Mouse (Mus musculus) MEL (cell line): ENCODE results near the gene Schip1. TPM values are rescaled to one million over a fixed set of nuclear protein-coding genes. Genes with fewer than 3 reads are reported as not detected.

Source experiments
- DNase-seq: peaks from one replicate; pipeline ENCODE4 v3.0.0; 2011; ENCODE audit warnings: low read depth, low spot score
- H3K27ac ChIP-seq: 2 replicates; pipeline ENCODE4 v1.5.1; 2012; ENCODE audit warnings: low read depth, mild to moderate bottlenecking, control low read depth, low read length, moderate library complexity; ENCODE audit not compliant: control insufficient read depth
- H3K27me3 ChIP-seq, 2 experiments: fragments of 150-350 bp in 1 of 2; sonication (generic) in 1 of 2; 2 replicates each; pipeline ENCODE4 v1.6.1; 2012; ENCODE audit warnings: low read length in 2 of 2, mild to moderate bottlenecking in 2 of 2, improper control_type of control experiment in 1 of 2, moderate library complexity in 1 of 2; ENCODE audit not compliant: insufficient read depth in 2 of 2, control insufficient read depth in 1 of 2
- H3K36me3 ChIP-seq, 2 experiments: 2 replicates each; pipeline ENCODE4 v1.6.1; 2012 to 2014; ENCODE audit warnings: low read length in 2 of 2, improper control_type of control experiment in 1 of 2, inconsistent platforms in 1 of 2, mild to moderate bottlenecking in 1 of 2; ENCODE audit not compliant: insufficient read depth in 2 of 2, control insufficient read depth in 1 of 2
- H3K4me1 ChIP-seq, 2 experiments: fragments of 150-350 bp in 1 of 2; sonication (generic) in 1 of 2; 2 replicates each; pipeline ENCODE4 v1.6.1; 2012; ENCODE audit warnings: low read length in 2 of 2, improper control_type of control experiment in 1 of 2, mild to moderate bottlenecking in 1 of 2; ENCODE audit not compliant: insufficient read depth in 2 of 2, control insufficient read depth in 1 of 2
- H3K4me3 ChIP-seq, 2 experiments: fragments of 150-350 bp in 1 of 2; sonication (generic) in 1 of 2; 2 replicates each; pipeline ENCODE4 v1.5.1; 2012; ENCODE audit warnings: low read depth in 2 of 2, low read length in 2 of 2, mild to moderate bottlenecking in 2 of 2, moderate library complexity in 2 of 2, control low read depth in 1 of 2, improper control_type of control experiment in 1 of 2; ENCODE audit not compliant: control insufficient read depth in 1 of 2, insufficient read depth in 1 of 2
- H3K79me2 ChIP-seq: 2 replicates; pipeline ENCODE4 v1.6.1; 2012; ENCODE audit warnings: mild to moderate bottlenecking, low read length, moderate library complexity; ENCODE audit not compliant: control insufficient read depth, poor library complexity, insufficient read depth
- H3K9ac ChIP-seq: 2 replicates; pipeline ENCODE4 v1.6.1; 2012; ENCODE audit warnings: low read depth, mild to moderate bottlenecking, control low read depth, low read length, moderate library complexity; ENCODE audit not compliant: control insufficient read depth, poor library complexity, severe bottlenecking
- H3K9me3 ChIP-seq: fragments of 150-350 bp; sonication (generic); replicated peaks from 2 replicates; pipeline ENCODE4 v1.6.1; 2012; ENCODE audit warnings: mild to moderate bottlenecking, low read length, improper control_type of control experiment, moderate library complexity; ENCODE audit not compliant: insufficient read depth
- BHLHE40 ChIP-seq: IDR thresholded peaks from 2 replicates; pipeline ENCODE4 v1.6.1; 2012; ENCODE audit warnings: low read depth, mild to moderate bottlenecking, inconsistent platforms, low read length, improper control_type of control experiment, borderline replicate concordance
- CHD2 ChIP-seq: IDR thresholded peaks from 2 replicates; pipeline ENCODE4 v1.6.1; 2011; ENCODE audit warnings: low read length, improper control_type of control experiment
- CTCF ChIP-seq, 3 experiments: IDR thresholded peaks in 2 of 3; conservative IDR thresholded peaks in 1 of 3; 2 replicates each; pipeline ENCODE4 v1.5.1; 2011 to 2012; ENCODE audit warnings: low read length in 3 of 3, low read depth in 2 of 3, mild to moderate bottlenecking in 2 of 3, improper control_type of control experiment in 1 of 3, inconsistent platforms in 1 of 3, mixed read lengths in 1 of 3, moderate library complexity in 1 of 3; ENCODE audit not compliant: control insufficient read depth in 1 of 3, insufficient read depth in 1 of 3, poor library complexity in 1 of 3, severe bottlenecking in 1 of 3
- E2F4 ChIP-seq: IDR thresholded peaks from 2 replicates; pipeline ENCODE4 v1.6.1; 2011; ENCODE audit warnings: low read depth, low read length, improper control_type of control experiment, borderline replicate concordance
- ELF1 ChIP-seq: IDR thresholded peaks from 2 replicates; pipeline ENCODE4 v1.6.1; 2014; ENCODE audit warnings: low read depth, mild to moderate bottlenecking, inconsistent platforms, low read length, improper control_type of control experiment, moderate library complexity
- MAFK ChIP-seq: IDR thresholded peaks from 2 replicates; pipeline ENCODE4 v1.6.1; 2011; ENCODE audit warnings: low read depth, mild to moderate bottlenecking, low read length, improper control_type of control experiment, borderline replicate concordance
- MAX ChIP-seq: IDR thresholded peaks from 2 replicates; pipeline ENCODE4 v1.6.1; 2011; ENCODE audit warnings: low read length, improper control_type of control experiment
- MAZ ChIP-seq: IDR thresholded peaks from 2 replicates; pipeline ENCODE4 v1.6.1; 2012; ENCODE audit warnings: low read depth, mild to moderate bottlenecking, inconsistent platforms, low read length, improper control_type of control experiment
- MEF2A ChIP-seq: IDR thresholded peaks from 2 replicates; pipeline ENCODE4 v1.6.1; 2014; ENCODE audit warnings: low read depth, mild to moderate bottlenecking, inconsistent platforms, low read length, improper control_type of control experiment; ENCODE audit not compliant: poor library complexity, insufficient replicate concordance, severe bottlenecking; ENCODE audit errors: extremely low read depth
- MYC ChIP-seq: IDR thresholded peaks from 2 replicates; pipeline ENCODE4 v1.6.1; 2011; ENCODE audit warnings: low read depth, mild to moderate bottlenecking, low read length, improper control_type of control experiment, moderate library complexity
- POLR2A ChIP-seq, 2 experiments: IDR thresholded peaks; 2 replicates each; pipeline ENCODE4 v1.6.1; 2011 to 2012; ENCODE audit warnings: low read length in 2 of 2, mild to moderate bottlenecking in 2 of 2, control low read depth in 1 of 2, improper control_type of control experiment in 1 of 2, low read depth in 1 of 2, moderate library complexity in 1 of 2; ENCODE audit not compliant: control insufficient read depth in 1 of 2, insufficient read depth in 1 of 2, poor library complexity in 1 of 2
- POLR2AphosphoS5 ChIP-seq: IDR thresholded peaks from 2 replicates; pipeline ENCODE4 v1.6.1; 2012; ENCODE audit warnings: low read depth, borderline replicate concordance, mild to moderate bottlenecking, inconsistent platforms, low read length, moderate library complexity, mixed read lengths
- RAD21 ChIP-seq: IDR thresholded peaks from 2 replicates; pipeline ENCODE4 v1.6.1; 2011; ENCODE audit warnings: mild to moderate bottlenecking, low read depth, low read length, improper control_type of control experiment
- RCOR1 ChIP-seq: IDR thresholded peaks from 2 replicates; pipeline ENCODE4 v1.6.1; 2012; ENCODE audit warnings: low read depth, mild to moderate bottlenecking, inconsistent platforms, low read length, improper control_type of control experiment
- SIN3A ChIP-seq: IDR thresholded peaks from 2 replicates; pipeline ENCODE4 v1.6.1; 2012; ENCODE audit warnings: low read length, improper control_type of control experiment, inconsistent platforms
- SMC3 ChIP-seq: IDR thresholded peaks from 2 replicates; pipeline ENCODE4 v1.6.1; 2011; ENCODE audit warnings: low read depth, low read length, improper control_type of control experiment
- USF1 ChIP-seq: IDR thresholded peaks from 2 replicates; pipeline ENCODE4 v1.6.1; 2014; ENCODE audit warnings: low read depth, mild to moderate bottlenecking, inconsistent platforms, low read length, improper control_type of control experiment, moderate library complexity
- ZMIZ1 ChIP-seq: IDR thresholded peaks from 2 replicates; pipeline ENCODE4 v1.6.1; 2012; ENCODE audit warnings: low read depth, mild to moderate bottlenecking, inconsistent platforms, low read length, improper control_type of control experiment, moderate library complexity
- polyA plus RNA-seq, 2 experiments: library from polyadenylated mRNA; stranded (reverse) in 1 of 2; unstranded in 1 of 2; fragments of >175 nt in 1 of 2; fragments of >200 nt in 1 of 2; gene quantifications; 2 replicates each; pipeline versions ENCODE4 v1.2.1 to v1.2.4; 2012; ENCODE audit warnings: low replicate concordance in 2 of 2, low read depth in 1 of 2; ENCODE audit not compliant: insufficient read length in 2 of 2, insufficient read depth in 1 of 2, missing spikeins in 1 of 2
- total RNA-seq: library from RNA; depleted of rRNA; stranded (reverse); fragments of 300-350 nt; gene quantifications from 2 replicates; pipeline ENCODE4 v1.2.3, GENCODE M21; 2012

Gene Schip1
- total and polyA plus RNA-seq, 3 experiments: 10.1 to 12.4 TPM; not detected in 1

DNA sequence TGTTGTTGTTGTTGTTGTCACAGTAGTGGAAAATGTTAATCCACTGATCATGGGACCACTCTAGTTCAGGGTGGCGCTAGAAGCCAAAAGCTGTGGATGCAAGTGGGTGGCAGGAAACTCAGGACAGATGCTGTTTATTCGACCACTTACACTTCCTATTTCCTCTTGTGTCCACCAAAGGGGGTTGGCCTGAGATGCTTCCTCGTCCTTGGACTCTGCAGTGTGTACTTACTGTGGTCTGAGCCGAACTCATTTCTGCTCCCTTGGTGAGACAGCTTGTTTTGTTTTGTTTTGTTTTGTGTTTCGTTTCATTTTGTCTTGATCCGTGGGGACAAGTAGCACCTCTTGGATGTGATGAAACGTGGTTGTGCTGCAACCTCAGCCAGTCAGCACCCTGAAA lies 578.3 kb downstream of the Schip1 start:
- Histone ChIP-seq H3K9me3 (no peaks in the 10 kb centered on the region), H3K4me1 (no peaks in the 10 kb centered on the region), H3K27me3 (0 out of 4 replicates have a peak, but pooled peaks cover 0 to 1% of the 10 kb centered on the region in 2 experiments), H3K36me3 (no peaks in the 10 kb centered on the region), H3K4me3 (no peak overlapping the region), H3K9ac (no peak overlapping the region), H3K79me2 (no peaks in the 10 kb centered on the region), H3K27ac (no peak overlapping the region)
- no peak for DNase-seq
- no peak for TF ChIP-seq E2F4
- TF ChIP-seq MEF2A: no peak
- no peak for TF ChIP-seq USF1

DNA sequence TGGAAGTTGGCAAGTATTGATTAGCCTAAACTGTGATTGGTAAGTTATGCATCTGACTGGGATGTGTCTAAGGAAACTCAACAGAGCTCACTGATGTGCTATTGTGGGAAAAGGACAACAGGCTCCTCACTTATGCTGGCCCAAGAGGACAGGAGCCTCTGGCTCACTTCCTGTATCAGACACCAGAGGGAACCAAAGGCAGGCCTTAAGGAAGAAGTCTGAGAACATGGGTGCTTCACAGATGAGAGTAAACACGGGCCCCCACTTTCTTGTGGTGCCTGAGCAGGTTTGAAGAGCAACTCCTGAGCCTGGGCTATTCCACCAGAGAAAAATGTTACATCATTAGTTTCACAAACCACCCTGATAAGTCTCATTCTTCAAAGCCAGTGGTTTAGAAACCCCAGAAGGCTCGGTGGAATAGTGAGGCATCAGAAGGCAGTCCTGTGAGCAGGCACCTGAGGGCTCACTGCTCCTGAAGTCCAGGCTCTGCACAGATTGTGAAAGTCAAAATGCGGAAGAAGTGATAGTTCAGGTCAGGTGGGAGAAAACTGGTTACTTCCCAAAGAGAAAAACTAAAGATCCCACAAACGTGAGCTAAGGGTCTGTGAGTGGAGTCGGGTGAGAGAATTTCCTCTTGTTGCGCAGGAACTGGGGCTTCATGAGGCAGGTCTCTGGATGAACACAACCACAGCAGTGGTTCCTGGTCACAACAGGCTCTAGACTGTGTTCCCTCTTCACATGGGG lies 582.0 kb downstream of the Schip1 start:
- H3K27ac ChIP-seq: no peak overlapping the region
- no peaks in the 10 kb centered on the region for H3K9me3 ChIP-seq
- H3K27me3 ChIP-seq: peaks cover 0 to 1% of the 10 kb centered on the region in 2 experiments; a peak in 1 of 4 replicates
- no peak overlapping the region for H3K9ac ChIP-seq
- H3K79me2 ChIP-seq: no peaks in the 10 kb centered on the region
- no peak for TF ChIP-seq MAFK
- peak; percentile 32 for TF ChIP-seq RAD21
- TF ChIP-seq SMC3: peak; percentile 29
- TF ChIP-seq E2F4: no peak
- TF ChIP-seq ZMIZ1: no peak
- TF ChIP-seq POLR2A (IDR thresholded peaks at IDR 0.05; ENCODE audit: control insufficient read depth in 1 of 2, insufficient read depth in 1 of 2, low read depth in 1 of 2, low read length in 2 of 2, poor library complexity in 1 of 2): no peak
- TF ChIP-seq CTCF (IDR thresholded peaks at IDR 0.05 in 2 of 3, conservative IDR thresholded peaks at IDR 0.05 in 1 of 3; ENCODE audit: control insufficient read depth in 1 of 3, insufficient read depth in 1 of 3, low read depth in 2 of 3, low read length in 3 of 3, poor library complexity in 1 of 3, severe bottlenecking in 1 of 3): peak in 2 of 3 experiments; percentile 14 to 29; a peak in 2 of 6 replicates
- H3K4me1 ChIP-seq: no peaks in the 10 kb centered on the region
- H3K4me3 ChIP-seq: no peak overlapping the region
- H3K36me3 ChIP-seq: no peaks in the 10 kb centered on the region
- peak; percentile 12 for DNase-seq

DNA sequence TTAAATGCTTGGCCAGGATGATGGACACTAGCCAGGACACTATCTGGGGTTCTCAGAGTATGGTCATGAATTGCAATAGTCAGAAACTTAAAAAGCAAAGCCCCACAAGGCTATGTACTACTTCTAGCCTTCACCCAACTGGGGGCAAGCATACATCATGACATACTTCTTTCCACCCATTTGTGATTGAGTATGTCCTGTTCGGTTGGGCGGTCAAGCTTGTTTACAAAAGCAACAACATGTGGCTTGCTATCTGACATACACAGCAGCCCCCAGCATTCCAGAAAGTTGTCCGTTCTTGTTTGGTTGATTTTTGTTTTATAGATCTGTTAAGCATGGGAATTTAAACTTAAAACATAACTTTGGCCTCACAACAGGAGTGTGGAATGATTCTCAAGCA lies 582.7 kb downstream of the Schip1 start:
- no peaks in the 10 kb centered on the region for H3K9me3 ChIP-seq
- DNase-seq: no peak
- H3K27ac ChIP-seq: no peak overlapping the region
- no peaks in the 10 kb centered on the region for H3K79me2 ChIP-seq
- H3K4me1 ChIP-seq: no peaks in the 10 kb centered on the region
- H3K36me3 ChIP-seq: no peaks in the 10 kb centered on the region
- H3K27me3 ChIP-seq: peaks cover 0 to 1% of the 10 kb centered on the region in 2 experiments; a peak in 1 of 4 replicates
- H3K4me3 ChIP-seq: no peak overlapping the region
- no peak overlapping the region for H3K9ac ChIP-seq
- no peak for TF ChIP-seq MAX
- TF ChIP-seq BHLHE40: no peak
- TF ChIP-seq POLR2AphosphoS5: no peak
- TF ChIP-seq SIN3A: no peak
- TF ChIP-seq POLR2A (IDR thresholded peaks at IDR 0.05; ENCODE audit: control insufficient read depth in 1 of 2, insufficient read depth in 1 of 2, low read depth in 1 of 2, low read length in 2 of 2, poor library complexity in 1 of 2): no peak
- TF ChIP-seq CHD2: no peak
- TF ChIP-seq MAZ: no peak
- TF ChIP-seq RCOR1: no peak
- no peak for TF ChIP-seq MYC
- no peak for TF ChIP-seq CTCF (IDR thresholded peaks at IDR 0.05 in 2 of 3, conservative IDR thresholded peaks at IDR 0.05 in 1 of 3; ENCODE audit: control insufficient read depth in 1 of 3, insufficient read depth in 1 of 3, low read depth in 2 of 3, low read length in 3 of 3, poor library complexity in 1 of 3, severe bottlenecking in 1 of 3)
- TF ChIP-seq ELF1: no peak
